Mouse (Mus musculus): ENCODE data around the gene Surf2.

GRCm38 (mm10) chr2:26952866-26953265 is 36.7 kb downstream of the Surf2 start:
- no peak for TF ChIP-seq POLR2A (IDR thresholded peaks at IDR 0.05; ENCODE audit: low read depth, low read length)
- no peak for TF ChIP-seq CTCF (IDR thresholded peaks at IDR 0.05; ENCODE audit: extremely low read depth, insufficient read length, insufficient replicate concordance, low read depth, low read length)

Data from small intestine, adult 2 months (tissue).